Mouse (Mus musculus) kidney, postnatal 36 days (tissue): Measurements from ENCODE around the gene Slc4a1.
A peak's percentile ranks its signal among the peaks of the same experiment; 100 is the strongest.
"Not testable (repeated sequence)": the region's sequence is repeated elsewhere in the genome, so short reads cannot be mapped to it uniquely, and the experiment has no call there.

ENCODE experiments used
- DNase-seq, 2 experiments: peaks; one replicate each; pipeline ENCODE4 v3.0.0; 2021 to 2022; ENCODE audit warnings: mixed read lengths in 2 of 2

The Slc4a1 gene

DNA sequence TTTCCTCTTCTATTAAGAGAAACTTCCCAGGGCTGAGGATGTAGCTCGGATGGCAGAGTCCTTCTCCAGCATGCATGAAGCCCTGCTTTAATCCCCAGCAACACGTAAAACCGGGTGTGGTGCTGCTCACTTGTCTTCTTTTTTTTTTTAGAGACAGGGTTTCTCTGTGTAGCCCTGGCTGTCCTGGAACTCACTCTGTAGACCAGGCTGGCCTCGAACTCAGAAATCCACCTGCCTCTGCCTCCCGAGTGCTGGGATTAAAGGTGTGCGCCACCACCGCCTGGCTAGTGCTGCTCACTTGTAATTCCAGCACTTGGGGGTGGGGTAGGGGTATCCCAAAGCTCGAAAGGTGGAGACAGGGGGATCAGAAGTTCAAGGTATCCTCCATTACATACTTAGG is at the start of gene Slc4a1:
TSS of gene Slc4a1 (minus strand) at position 101 of the 400 bp plus-strand sequence.
- DNase-seq: not testable (repeated sequence)

DNA sequence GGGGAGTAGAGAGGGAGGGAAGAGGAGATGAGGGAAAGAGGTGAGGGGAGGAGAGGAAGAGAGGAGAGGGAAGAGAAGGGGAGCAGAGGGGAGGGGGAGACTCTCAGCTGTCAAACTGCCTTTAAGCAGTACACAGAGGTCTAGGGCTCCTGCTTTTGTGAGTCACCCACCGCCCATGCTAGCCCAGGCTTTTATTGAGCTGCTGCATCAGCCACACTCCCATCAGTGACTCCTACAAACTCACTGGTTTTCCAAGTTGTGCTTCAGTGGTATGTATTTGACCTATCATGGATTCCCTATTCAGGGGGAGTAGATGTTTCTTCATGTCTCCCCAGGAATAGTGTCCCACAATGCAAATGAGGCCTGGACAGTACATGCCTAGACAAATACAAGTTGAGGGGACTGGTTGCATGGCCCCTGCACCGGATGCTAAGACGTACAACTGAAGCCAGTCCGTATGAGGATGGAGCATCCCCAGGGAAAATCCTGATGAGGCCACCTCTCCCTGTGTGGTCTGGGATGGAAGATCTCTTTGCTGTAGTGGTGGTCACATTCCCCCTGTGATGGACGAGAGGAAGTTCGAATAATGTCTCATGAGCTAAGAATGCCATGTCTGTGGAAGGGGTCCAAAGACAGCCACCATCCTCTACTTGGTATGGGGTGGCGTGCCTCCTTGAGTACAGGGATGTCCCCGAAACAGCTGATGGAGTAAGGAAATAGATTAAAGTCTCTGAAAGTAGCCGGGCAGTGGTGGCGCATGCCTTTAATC is 49.2 kb upstream of the Slc4a1 start:
- no peak for DNase-seq

DNA sequence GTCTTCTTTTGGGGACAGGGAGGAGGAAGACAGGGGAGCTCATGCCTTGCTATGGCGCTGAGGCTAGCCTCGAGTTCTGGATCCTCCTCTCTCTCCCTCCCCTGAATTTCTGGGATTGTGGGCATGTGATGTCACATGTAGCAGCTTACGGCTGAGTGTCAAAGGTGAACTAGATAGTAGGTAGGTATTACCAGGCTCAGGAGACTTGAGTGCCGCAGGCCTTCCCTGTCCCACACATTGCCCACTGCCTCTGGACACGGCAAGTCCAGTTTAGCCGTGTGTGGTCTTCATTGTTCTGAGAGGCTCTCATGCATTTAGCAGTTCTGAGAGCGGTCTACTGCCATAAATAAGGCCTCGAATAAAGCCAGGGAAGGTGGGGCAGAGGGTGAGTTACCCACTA is 47.1 kb upstream of the Slc4a1 start:
- DNase-seq: no peak

DNA sequence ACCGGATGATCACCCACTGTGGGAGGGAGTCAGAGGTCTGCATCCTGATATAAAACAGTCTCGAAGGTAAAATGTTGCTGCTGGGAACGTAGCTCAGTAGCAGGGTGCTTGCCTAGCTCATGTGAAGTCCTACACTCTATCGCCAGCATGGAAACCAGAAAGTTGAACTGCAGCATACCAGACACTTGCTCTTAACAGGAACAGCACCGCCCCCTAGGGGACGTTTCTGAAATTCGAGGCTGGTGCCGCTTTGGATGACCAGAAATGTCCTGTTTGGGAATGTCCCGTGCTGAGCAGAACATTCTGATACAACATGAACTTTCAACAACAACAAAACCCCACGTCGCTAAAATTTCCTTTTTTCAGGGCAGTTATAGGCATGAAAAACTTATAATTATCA is 45.7 kb upstream of the Slc4a1 start:
- peak; percentile 97 to 98 for DNase-seq

- DNase-seq: no peak
Observed at GRCm38 (mm10) chr11:102411061-102411460, 45.1 kb upstream of the Slc4a1 start.

- not testable (repeated sequence) for DNase-seq
Observed at GRCm38 (mm10) chr11:102410345-102410744, 44.3 kb upstream of the Slc4a1 start.

DNA sequence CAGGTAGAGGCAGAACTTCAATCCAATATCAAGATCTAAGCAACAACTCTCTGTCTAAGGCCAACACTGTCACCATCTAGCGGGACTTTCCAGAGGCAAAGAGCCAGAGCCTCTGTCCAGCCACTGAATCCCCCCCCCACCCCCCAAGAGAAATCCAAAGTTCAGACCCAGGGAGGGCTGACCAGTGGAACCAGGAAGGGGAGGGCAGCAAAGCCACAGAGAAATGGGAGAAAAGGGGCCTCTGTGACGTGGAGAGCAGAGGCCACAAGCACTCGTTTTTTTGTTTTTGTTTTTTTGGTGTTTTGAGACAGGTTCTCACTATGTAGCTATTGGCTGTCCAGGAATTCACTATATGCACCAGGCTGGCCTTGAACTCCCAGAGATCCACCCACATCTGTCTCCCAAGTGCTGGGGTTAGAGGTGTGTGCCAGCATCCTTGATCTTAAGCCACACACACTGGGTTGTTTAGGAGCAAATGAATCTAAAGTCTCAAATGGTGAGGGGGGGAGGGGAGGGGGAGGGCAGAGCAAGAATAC is 43.9 kb upstream of the Slc4a1 start:
- DNase-seq: peak; percentile 54 to 59

GRCm38 (mm10) chr11:102408888-102409794 is 43.1 kb upstream of the Slc4a1 start:
- peak in 1 of 2 experiments; percentile 54 for DNase-seq

- peak; percentile 98 to 99 for DNase-seq
Observed at GRCm38 (mm10) chr11:102408344-102408876, 42.4 kb upstream of the Slc4a1 start.

DNA sequence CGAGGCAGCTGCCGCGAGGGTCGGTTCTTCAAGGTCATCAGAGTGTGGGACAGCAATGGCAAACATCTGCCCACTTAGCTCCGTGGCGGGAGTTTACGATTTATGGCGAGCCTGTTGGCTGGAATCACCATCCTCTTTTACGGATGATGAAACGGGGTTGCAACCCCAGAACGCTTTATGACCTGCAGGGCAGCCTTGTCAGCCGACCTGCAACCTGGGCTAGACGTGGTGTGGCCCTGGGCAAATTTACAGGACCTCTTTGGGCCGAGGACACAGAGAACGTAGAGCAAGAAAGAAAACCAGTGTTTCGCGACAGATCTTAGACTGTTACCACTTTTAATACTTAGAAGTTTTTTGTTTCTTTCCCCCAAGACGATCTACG is 41.8 kb upstream of the Slc4a1 start, which contains the start of gene Slc25a39:
TSS of gene Slc25a39 (minus strand) at position 113 of the 382 bp plus-strand sequence.
- no peak for DNase-seq

- peak; percentile 92 to 98 for DNase-seq
Observed at GRCm38 (mm10) chr11:102406900-102407833, 41.2 kb upstream of the Slc4a1 start.

GRCm38 (mm10) chr11:102406401-102406800 is 40.4 kb upstream of the Slc4a1 start:
- DNase-seq: peak; percentile 34 to 54

- DNase-seq: no peak
Observed at GRCm38 (mm10) chr11:102405544-102406285, 39.7 kb upstream of the Slc4a1 start.

DNA sequence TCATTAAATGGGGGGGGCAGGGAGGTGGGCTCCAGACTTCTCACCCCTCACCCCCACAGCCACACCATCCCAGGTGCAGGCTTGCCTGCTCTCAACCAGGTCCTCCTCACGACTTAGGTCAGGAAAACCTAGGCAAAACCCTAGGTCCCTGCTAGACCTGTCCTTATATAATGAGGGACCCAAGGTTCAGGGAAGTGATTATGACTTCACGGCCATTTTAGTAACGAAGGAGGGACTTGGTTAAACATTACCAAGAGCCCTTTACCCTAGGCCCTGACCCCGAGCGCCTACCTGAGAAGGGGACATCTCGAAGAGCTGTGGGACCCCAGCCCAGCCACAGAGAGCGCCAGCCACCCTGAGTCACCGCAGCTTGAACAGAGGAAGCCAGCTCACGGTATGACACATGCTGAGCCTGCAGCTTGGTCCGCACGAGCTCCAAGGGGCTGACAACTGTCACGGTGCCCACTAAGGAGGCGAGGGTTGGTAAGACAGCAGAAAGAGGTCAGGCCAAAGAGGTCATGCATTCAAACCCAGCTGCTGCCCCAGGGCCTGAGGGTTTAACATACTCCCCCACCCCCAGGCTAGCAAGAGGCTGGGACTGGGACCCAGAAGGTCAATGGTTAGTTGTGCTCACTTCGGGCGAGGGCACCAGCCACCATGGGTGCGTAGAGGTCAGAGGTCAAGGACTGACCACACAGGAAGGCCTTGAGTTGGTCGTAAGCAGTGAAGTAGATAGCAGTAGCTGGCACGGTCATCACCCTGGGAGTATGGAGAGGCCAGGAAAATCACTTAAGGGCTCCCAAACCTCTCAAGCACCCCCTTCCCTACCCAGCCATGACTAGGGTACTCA is 38.4 kb upstream of the Slc4a1 start:
- DNase-seq: peak; percentile 56 to 63

GRCm38 (mm10) chr11:102403657-102404056 is 37.7 kb upstream of the Slc4a1 start:
- DNase-seq: no peak

DNA sequence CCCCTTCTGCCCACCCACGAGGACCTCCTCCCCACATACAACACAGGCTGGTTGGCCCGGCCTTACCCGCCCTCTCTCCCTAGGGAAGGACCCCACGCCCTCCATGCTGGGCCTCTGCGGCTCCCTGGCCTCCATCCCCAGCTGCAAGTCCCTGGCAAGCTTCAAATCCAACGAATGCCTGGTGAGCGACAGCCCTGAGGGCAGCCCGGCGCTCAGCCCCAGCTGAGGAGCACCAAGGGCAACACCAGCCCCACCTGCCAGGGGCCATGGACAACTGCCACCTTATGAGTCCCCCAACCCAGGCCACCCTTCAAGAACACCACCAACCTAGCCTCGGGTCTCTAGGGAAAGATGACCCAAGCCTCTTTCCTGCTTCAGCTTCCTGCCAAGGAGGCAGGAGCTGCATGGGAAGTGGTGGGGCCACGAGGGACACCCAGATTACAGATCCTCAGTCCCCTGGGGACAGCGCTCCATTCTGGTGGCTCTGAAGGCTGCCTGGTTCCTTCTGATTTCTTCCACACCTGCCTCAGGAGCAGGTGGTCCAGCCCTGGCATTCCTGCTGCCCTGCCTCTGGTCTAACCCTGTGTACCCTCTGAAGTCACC is 36.0 kb upstream of the Slc4a1 start:
- DNase-seq: no peak

GRCm38 (mm10) chr11:102400513-102401084 is 34.6 kb upstream of the Slc4a1 start:
- DNase-seq: no peak

GRCm38 (mm10) chr11:102399610-102400072 is 33.6 kb upstream of the Slc4a1 start:
- peak in 1 of 2 experiments; percentile 35 for DNase-seq

DNA sequence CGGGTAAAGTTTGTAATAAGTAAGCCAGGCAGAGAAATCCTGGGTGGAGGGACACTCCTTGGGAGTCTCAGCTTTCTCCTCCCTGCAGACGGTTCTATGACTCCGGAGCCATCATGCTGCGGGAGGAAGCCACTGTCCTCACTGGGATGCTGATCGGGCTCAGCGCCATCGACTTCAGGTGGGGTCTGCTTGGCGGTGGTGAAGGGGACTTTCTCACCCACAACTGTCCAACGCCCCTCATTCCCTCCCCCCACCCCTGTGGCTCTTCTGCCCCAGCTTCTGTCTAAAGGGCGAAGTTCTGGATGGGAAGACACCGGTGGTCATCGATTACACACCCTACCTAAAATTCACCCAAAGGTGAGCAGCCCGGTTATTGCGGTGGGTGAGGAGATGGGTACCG is 33.1 kb upstream of the Slc4a1 start:
- DNase-seq: no peak
